Mouse (Mus musculus) heart, embryonic 10.5 days (tissue): ENCODE measurements at regions not wholly inside any gene's neighbourhood (a gene's known extent, or its start where the extent isn't known, plus 50 kb on each side); places are given as distances from the start of the nearest gene placed in this dataset.

Source experiments
- DNase-seq: peaks from one replicate; pipeline ENCODE4 v3.0.0-alpha.2; 2017; ENCODE audit warnings: low spot score
- H3K27ac ChIP-seq: fragments of 300-500 bp; sonication (generic); 2 replicates; pipeline ENCODE4 v1.5.1; 2016; ENCODE audit warnings: mild to moderate bottlenecking
- H3K27me3 ChIP-seq: fragments of 300-500 bp; sonication (generic); 2 replicates; pipeline ENCODE4 v1.6.1; 2016; ENCODE audit warnings: mild to moderate bottlenecking; ENCODE audit not compliant: poor library complexity, insufficient read depth, severe bottlenecking
- H3K36me3 ChIP-seq: fragments of 300-500 bp; sonication (generic); 2 replicates; pipeline ENCODE4 v1.6.1; 2016; ENCODE audit warnings: mild to moderate bottlenecking, moderate library complexity
- H3K4me1 ChIP-seq: fragments of 300-500 bp; sonication (generic); 2 replicates; pipeline ENCODE4 v1.6.1; 2016; ENCODE audit warnings: mild to moderate bottlenecking
- H3K4me3 ChIP-seq: fragments of 300-500 bp; sonication (generic); 2 replicates; pipeline ENCODE4 v1.5.1; 2016; ENCODE audit warnings: mild to moderate bottlenecking, moderate library complexity
- H3K9me3 ChIP-seq: fragments of 300-500 bp; sonication (generic); 2 replicates; pipeline ENCODE4 v1.6.1; 2016; ENCODE audit warnings: mild to moderate bottlenecking, moderate library complexity
- WGBS: fragments of 180-500 bp; shearing (Covaris S2); methylation state at CpG from one replicate; pipeline ENCODE4 v1.1.7; 2016; 5-methylcytosine and 5-hydroxymethylcytosine counted together

GRCm38 (mm10) chr2:106576746-106577323, 116.2 kb upstream of the Mpped2 start:
- Histone ChIP-seq H3K4me1 (no peaks in the 10 kb centered on the region; the same call in 1 of the 2 replicates), H3K27me3 (no peaks in the 10 kb centered on the region), H3K36me3 (no peaks in the 10 kb centered on the region), H3K4me3 (no peak overlapping the region), H3K9me3 (no peaks in the 10 kb centered on the region), H3K27ac (no peak overlapping the region)
- DNase-seq, result no peak
- WGBS, result 53% methylated on average over 4 of the region's 4 CpGs

DNA sequence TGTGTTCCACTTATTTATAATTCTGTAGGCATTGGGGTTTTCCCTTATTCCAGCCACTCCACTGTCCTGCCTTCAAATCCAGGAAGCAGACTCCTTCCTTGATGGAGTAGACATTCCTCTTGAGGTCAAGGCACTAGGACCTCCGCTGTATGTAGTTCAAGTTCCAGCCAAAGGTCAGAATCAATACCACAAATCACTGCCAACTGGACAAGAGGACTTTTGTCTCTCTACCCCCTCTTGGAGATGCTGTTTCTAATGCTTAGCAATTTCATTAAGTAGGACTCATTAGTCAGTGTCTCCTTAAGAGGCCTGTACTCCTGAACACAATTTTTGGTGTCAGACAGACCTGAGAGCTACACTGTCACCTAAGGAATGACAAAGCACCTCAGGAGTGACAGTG, 115.0 kb upstream of the Mpped2 start:
- Histone ChIP-seq H3K27me3 (no peaks in the 10 kb centered on the region), H3K9me3 (no peaks in the 10 kb centered on the region), H3K27ac (no peak overlapping the region), H3K4me1 (no peaks in the 10 kb centered on the region; the same call in 1 of the 2 replicates), H3K4me3 (no peak overlapping the region), H3K36me3 (no peaks in the 10 kb centered on the region)
- no peak for DNase-seq
- WGBS, result 73% methylated on average over 1 of the region's 1 CpGs

GRCm38 (mm10) chr2:106580663-106581062, 112.4 kb upstream of the Mpped2 start:
- no peak for DNase-seq
- Histone ChIP-seq H3K27ac (no peak overlapping the region), H3K36me3 (no peaks in the 10 kb centered on the region), H3K4me3 (no peak overlapping the region), H3K4me1 (no peaks in the 10 kb centered on the region; the same call in 1 of the 2 replicates), H3K27me3 (no peaks in the 10 kb centered on the region), H3K9me3 (no peaks in the 10 kb centered on the region)
- WGBS, result 48% methylated on average over 5 of the region's 5 CpGs

DNA sequence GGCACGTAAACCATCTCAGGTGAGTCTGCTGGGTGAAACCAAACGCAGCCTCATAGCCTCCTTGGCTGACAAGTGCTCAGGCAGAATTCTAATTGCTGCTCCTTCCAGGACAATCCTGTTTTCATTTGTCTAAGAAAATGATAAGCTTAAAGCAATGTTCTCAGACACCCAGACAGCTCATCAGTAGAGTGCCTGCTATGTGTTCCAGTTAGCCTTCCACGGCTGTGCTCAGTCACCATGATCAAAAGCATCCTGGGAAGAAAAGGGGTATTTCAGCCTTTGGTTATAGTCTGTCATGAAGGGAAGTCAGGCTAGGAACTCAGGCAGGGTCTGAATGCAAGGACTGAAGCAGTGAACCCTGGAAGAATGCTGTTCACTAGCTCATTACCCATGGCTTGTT, 71.8 kb upstream of the Mpped2 start:
- no peak overlapping the region for H3K27ac ChIP-seq
- no peak for DNase-seq
- no peaks in the 10 kb centered on the region for H3K9me3 ChIP-seq
- no peak overlapping the region for H3K4me3 ChIP-seq
- H3K27me3 ChIP-seq, result no peaks in the 10 kb centered on the region
- no peaks in the 10 kb centered on the region for H3K36me3 ChIP-seq
- WGBS, result 75% methylated on average over 3 of the region's 3 CpGs
- no peaks in the 10 kb centered on the region for H3K4me1 ChIP-seq

DNA sequence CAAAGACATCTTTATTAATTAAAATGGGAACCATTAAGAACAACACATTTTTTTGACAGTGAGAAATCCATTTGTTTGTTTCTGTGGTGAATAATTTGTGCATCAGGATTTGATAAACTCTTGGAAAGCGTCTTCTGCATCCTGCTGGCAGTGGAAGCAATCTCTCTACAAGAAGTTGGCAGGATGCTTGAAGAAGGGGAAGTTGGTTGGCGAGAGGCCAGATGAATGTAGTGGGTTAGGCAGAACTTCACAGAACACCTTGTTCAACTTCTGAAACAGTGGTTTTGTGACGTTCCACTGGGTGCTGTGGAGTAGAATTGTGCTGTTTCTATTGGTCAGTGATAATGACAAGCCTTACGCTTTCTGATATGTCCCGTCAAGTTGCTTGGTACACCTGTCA, 70.7 kb upstream of the Mpped2 start:
- no peak overlapping the region for H3K4me3 ChIP-seq
- H3K4me1 ChIP-seq, result no peaks in the 10 kb centered on the region
- H3K36me3 ChIP-seq, result no peaks in the 10 kb centered on the region
- no peak for DNase-seq
- WGBS, result 75% methylated on average over 5 of the region's 5 CpGs
- H3K27ac ChIP-seq, result no peak overlapping the region
- no peaks in the 10 kb centered on the region for H3K27me3 ChIP-seq
- no peaks in the 10 kb centered on the region for H3K9me3 ChIP-seq

- DNase-seq, result no peak
- no peaks in the 10 kb centered on the region for H3K9me3 ChIP-seq
- no peak overlapping the region for H3K4me3 ChIP-seq
- no peaks in the 10 kb centered on the region for H3K36me3 ChIP-seq
- 77% methylated on average over 2 of the region's 2 CpGs for WGBS
- H3K27me3 ChIP-seq, result no peaks in the 10 kb centered on the region
- H3K4me1 ChIP-seq, result no peaks in the 10 kb centered on the region
- H3K27ac ChIP-seq, result no peak overlapping the region
Measured at GRCm38 (mm10) chr2:106623680-106624079, 69.4 kb upstream of the Mpped2 start.

DNA sequence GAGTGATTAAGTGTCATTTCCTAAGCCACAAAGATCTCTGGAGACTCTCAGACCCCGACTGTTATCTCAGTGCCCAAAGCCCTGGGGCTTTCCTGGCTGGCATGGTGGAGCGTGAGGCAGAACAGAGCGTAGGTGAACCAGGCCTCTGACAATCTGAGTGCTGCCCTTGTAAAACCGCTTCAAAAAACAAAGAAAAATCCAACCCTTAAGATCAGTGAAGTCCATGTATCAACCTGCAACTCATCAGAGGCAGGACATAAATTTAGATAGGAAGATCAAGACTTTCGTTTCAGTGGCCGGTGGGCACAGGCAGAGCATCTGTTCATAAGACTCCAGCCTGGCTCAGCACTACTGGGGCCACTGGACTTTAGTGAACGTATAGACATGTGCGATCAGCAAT, 61.1 kb upstream of the Mpped2 start:
- no peak for DNase-seq
- 65% methylated on average over 8 of the region's 8 CpGs for WGBS
- Histone ChIP-seq H3K4me3 (no peak overlapping the region), H3K36me3 (no peaks in the 10 kb centered on the region), H3K4me1 (no peaks in the 10 kb centered on the region), H3K9me3 (no peaks in the 10 kb centered on the region), H3K27ac (no peak overlapping the region), H3K27me3 (no peaks in the 10 kb centered on the region)
